Mouse (Mus musculus) brain, embryonic 14.5 days (tissue): Measurements from ENCODE around the gene Nelfa. TPM values are rescaled to one million over a fixed set of nuclear protein-coding genes. Genes with fewer than 3 reads are reported as not detected.
"Not testable (repeated sequence)": the region's sequence is repeated elsewhere in the genome, so short reads cannot be mapped to it uniquely, and the experiment has no call there.

Source experiments
- DNase-seq: peaks from one replicate; pipeline ENCODE4 v3.0.0-alpha.2; 2011; ENCODE audit warnings: low read depth
- CTCF ChIP-seq: fragments of 200-500 bp; IDR thresholded peaks from 2 replicates; pipeline ENCODE4 v1.5.1; 2012; ENCODE audit warnings: inconsistent platforms, mild to moderate bottlenecking, moderate library complexity, borderline replicate concordance; ENCODE audit not compliant: insufficient read depth, insufficient read length; ENCODE audit errors: extremely low read depth
- POLR2A ChIP-seq: fragments of 200-500 bp; IDR thresholded peaks from 2 replicates; pipeline ENCODE4 v1.6.1; 2012; ENCODE audit warnings: mild to moderate bottlenecking, inconsistent platforms, borderline replicate concordance; ENCODE audit not compliant: poor library complexity, insufficient read depth, insufficient read length, severe bottlenecking; ENCODE audit errors: extremely low read depth
- polyA plus RNA-seq: library from polyadenylated mRNA; depleted of rRNA; stranded (reverse); fragments of >200 nt; gene quantifications from 2 replicates; pipeline ENCODE4 v1.2.3, GENCODE M21; 2012; rRNA removed

Gene Nelfa
- polyA plus RNA-seq, result 54.8 and 65.5 TPM in 2 replicates

DNA sequence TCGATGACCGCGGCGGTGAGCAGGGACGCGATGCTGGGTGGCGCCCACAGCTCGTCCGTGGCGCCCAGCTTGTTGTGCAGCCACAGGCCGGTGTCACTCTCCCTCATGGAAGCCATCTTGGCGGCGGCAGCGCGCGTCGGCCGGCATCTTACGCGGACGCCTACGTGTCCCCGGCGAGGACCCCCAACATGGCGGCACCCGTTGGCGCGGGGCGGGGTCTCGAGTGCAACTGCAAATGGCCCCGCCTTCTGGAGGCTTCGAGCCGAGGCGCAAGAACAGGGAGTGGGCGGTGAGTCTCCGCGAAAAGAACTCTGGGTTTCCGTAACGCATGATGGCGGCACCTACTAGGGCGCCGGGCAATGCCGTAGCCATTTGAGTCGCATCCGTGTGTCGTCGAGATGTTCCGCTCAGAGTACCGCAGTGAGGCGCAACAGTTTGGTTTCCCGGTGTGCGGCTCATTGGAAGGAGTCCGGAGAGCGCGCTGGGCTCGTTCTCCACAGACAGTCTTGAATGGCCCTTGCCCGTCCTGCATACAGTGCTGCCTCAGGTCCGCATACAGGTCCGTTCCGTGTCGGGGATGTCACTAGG lies at the start of gene Nelfa:
TSS of gene Nelfa (minus strand) at position 294 of the 588 bp plus-strand sequence.
- TF ChIP-seq CTCF (no peak), POLR2A (peak; percentile 74)
- peak; percentile 100 for DNase-seq

DNA sequence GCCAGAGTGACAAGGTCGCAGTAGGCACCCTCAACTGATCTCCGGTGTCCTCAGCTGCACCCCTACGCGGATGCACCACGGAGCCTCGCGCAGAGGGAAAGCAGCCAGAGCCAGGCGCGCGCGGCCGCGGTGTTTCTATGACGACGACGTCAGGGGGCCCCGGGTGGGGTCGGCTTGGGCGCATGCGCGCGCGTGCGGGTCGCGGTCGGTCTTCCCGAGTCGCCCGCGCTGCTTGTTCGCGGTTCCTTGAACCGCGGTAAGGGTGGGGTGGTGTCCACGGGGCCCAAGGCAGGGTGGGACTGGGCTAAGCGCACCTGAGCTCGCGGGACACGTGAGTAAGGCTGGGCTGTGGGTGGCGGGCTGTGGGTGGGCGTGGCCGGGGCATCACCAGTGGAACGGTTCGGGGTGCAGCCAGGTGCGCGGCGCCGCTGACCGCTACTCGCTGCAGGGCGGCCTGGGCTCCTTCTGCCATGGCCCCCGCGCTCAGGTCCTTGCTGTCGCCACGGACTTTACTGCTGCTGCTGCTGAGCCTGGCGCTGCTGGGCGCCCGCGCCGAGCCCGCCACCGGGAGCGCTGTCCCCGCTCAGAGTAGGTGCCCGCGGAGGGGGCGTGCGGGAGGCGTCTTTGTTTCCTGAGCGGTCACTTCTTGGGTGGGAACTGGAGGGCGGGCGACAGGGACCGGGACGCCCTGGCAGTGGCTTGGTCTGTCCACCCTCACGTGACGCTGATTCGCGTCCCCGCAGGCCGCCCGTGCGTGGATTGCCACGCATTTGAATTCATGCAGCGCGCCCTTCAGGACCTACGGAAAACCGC lies 47.3 kb upstream of the Nelfa start, which contains the start of gene Gm1673:
TSS of gene Gm1673 (plus strand) at position 125 of the 813 bp plus-strand sequence.
- TF ChIP-seq CTCF (peak; percentile 47; the same call in 1 of the 2 replicates), POLR2A (peak; percentile 87)
- peak; percentile 96 for DNase-seq

DNA sequence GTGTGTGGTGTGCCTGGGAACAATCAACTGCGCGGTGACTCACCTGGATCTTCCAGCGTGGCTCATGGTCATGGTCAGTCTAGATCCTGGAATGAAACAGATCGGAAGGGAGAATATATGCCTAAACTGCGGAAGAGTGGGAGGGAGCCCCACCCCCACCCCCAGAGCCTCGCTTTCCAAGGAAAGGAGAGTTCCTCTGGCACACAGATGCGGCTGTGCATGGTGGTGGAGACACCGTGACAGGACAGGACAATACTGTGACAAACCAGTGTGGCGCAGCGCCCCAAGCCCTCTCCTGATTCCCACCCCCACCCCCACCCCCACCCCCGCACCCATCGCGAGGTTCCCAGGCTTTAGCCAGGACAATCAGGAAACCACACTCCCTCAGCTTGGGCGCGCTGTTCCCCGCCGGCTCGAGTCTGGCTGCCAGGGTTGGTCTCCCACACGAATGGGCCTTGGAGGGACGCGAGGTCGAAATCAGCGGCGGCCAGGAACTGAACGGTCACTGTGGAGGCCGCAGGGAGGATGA lies 46.6 kb upstream of the Nelfa start:
- TF ChIP-seq CTCF (no peak), POLR2A (no peak)

DNA sequence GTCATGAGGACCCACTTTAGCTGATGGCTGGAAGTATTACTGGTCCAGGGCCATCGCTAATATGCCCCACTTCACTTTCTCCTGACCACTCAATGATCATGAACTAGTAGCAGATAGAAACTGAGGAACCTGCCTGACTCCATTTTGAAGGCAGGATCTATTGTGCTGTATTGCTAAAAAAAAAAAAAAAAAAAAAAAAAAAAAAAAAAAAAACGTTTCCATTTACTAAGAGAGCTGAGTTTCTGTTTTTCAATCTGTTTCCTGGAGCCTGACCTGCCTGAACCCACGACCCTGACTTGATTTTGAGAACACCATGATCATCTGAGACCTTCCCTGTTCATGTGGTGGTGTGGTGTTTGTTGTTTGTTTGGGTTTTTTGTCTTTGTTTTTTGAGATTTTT lies 40.1 kb upstream of the Nelfa start:
- TF ChIP-seq CTCF, result no peak
- no peak for TF ChIP-seq POLR2A
- DNase-seq, result no peak

More for the DNA sequence above, 46.6 kb upstream of the Nelfa start:
- DNase-seq, result peak; percentile 37

DNA sequence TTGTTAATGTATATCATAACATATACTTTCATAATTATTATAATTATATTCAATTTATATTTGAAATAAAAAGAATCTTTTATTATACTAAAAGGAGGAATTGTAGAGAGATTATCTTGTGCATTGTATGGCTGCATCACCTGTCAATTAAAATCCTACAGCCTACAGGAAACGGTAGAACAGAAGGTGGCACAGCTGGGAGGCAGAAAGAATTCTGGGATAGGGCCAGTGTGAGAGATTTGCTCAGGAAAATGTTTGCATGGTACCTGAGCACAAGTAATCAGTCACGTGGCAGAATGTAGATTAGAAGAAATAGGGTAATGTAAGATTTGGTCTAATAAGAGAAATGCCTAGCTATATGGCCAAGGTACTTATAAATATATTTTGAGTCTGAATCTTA lies 38.5 kb upstream of the Nelfa start:
- DNase-seq, result no peak
- no peak for TF ChIP-seq CTCF
- TF ChIP-seq POLR2A, result no peak

DNA sequence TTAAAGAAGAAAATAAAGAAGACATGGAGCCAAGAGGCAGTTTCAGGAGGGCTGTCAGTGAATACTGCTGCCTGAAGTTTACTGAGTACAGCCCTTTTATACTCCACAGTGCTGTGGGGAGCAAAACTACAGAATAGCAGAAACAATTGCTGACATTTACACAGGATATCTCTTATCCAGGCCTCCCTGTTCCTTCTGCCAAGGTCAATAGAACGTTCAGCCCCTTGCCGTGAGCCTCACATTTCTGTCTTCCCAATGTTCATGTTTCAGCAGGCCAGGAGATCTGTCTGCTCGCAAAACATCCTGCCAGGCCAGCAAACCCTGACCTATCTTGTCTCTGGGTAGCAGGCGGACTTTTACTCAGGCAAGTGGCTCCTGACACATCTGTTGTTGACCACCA lies 23.2 kb upstream of the Nelfa start:
- DNase-seq, result no peak
- TF ChIP-seq CTCF, result no peak
- no peak for TF ChIP-seq POLR2A

DNA sequence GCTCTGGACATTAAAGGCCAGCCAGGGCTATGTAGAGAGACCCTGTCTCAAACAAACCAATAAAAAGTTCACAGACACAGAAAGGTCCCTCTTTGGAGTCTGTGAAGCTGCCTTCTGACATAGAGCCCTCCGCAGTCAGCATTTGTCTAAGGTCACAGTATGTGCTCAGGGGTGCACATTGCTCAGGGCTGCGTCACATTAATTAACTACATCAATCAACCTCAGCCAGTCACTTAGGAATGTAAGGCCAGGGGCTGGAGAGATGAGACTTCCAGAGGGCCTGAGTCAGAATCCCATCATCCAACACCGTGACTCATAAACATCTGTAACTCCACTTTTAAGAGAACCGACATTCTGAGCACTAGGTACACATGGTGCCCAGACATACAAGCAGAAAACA lies 19.7 kb upstream of the Nelfa start:
- no peak for DNase-seq
- TF ChIP-seq POLR2A, result no peak

DNA sequence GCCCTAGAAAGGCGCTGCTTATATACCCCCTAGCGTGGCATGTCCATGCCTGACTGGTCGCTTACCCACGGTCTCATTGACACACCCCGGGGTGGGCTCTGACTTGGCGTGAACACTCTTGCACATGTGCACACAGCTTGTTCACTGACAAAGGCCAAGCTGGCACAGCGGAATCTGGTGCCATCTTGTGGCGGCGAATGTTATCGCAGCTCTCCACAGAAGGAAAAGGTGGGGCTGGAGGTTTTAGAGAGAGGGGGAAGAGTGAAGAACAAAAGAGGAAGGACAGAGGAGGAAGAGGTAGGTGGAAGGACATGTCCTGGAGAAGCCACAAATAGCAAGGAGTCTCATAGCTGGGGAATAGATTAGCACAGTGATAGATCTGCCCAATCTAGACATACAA lies 18.1 kb upstream of the Nelfa start:
- TF ChIP-seq POLR2A (no peak), CTCF (peak; percentile 74)
- DNase-seq, result peak; percentile 83

DNA sequence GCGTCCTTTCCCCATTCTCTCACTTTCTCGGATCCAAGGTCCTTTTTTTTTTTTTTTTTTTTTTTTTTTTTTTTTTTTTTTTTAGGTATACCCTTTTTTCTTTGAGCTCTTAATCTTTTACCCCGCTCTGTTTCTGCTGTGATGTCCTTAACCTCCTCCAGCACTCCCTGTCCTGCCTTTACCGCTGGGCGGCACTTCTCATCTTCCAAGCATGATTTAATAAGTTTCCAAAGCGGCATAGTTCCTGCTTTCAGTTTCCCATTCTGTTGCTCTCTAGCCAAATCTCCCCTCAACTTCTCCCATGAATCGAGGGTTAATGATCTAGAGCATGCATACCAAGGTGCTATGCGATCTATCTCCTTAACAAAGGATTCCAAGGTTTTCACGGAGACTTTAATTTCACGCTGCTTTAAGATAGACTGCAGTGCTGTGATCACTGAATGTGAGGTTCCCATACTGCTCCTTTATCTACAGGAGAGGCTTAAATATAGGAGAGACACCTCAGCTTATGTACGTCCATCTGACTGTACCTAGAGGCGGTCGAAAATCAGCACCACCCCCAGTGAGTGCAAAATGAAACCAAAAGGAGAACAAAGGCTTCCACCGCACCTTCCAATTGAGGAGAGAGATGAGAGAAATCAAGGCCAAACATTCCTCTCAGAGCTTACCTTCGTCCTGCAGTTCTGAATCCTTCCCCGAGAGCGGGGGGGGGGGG lies 17.4 kb upstream of the Nelfa start:
- no peak for DNase-seq
- TF ChIP-seq POLR2A, result no peak
- no peak for TF ChIP-seq CTCF

DNA sequence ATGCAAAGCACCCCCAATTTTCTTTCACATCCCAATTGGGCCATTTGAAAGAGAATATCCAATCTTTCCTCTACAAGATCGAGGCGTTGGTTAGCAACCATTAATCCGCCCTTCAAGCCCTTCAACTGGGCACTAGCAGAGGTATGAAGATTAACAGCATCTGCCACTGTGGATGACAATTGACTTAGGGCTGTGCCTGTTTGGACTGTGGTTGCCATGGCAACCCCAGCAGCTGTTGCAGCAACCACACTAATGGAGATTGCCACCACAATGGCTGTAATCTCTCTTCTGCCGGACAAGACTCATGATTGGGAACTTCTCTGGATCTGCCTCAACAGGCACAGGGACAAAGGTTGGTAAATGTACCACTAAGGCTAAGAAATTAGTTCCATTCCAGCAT lies 12.1 kb upstream of the Nelfa start:
- TF ChIP-seq CTCF, result no peak
- TF ChIP-seq POLR2A, result no peak
- peak; percentile 56 for DNase-seq

DNA sequence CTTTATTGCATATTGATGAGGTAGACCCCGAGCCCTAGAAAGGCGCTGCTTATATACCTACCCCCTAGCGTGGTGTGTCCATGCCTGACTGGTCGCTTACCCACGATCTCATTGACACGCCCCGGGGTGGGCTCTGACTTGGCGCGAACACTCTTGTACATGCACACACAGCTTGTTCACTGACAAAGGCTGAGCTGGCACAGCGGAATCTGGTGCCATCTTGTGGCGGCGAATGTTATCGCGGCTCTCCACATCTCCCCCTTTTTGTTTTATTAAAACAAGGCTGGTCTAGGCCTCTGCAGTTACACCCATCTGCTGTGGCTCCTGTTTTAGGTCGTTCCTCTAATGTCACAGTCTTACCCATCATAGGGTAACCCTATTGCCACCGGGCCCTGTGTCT lies 10.8 kb upstream of the Nelfa start:
- DNase-seq, result not testable (repeated sequence)
